Mouse (Mus musculus) skeletal muscle tissue, adult 2 months (tissue): ENCODE measurements around the gene Xdh.

Experiments used
- DNase-seq: peaks from one replicate; pipeline ENCODE4 v3.0.0-alpha.2; 2012; ENCODE audit warnings: low read depth, low spot score

The Xdh gene

DNA sequence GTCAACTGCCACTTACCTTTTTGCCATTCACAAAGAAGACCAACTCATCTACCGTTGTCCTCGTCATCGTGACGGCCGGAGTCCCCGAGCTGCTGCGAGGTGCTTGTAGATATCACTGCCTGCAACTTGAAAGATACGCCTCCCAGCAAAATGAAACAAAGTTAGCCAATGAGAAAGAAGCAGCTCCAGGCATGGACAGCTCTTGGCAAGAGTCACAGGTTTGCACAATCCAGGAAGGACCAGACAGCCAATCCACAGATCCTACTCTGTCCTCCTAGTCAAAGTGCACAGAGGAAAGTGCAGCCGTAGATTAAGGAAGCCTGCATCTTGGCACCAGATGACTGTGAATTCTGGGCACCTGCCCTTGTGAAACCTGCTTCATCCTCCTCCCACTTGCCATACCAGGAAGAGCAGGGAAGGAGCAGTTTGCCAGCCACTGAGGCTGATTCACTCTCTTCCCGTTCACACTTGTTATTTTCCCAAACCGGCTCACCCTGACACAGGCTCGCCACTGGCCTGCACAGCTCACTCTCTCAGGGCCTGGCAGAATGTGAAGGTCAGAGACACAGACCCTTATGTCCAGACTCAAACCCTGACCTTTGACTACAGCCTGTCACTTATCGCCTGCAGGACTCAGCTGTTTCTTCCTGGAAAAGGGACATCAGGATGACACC is at the start of gene Xdh:
Xdh (minus strand) TSS at position 135 of the 674 bp plus-strand sequence.
- DNase-seq = peak; percentile 88

DNA sequence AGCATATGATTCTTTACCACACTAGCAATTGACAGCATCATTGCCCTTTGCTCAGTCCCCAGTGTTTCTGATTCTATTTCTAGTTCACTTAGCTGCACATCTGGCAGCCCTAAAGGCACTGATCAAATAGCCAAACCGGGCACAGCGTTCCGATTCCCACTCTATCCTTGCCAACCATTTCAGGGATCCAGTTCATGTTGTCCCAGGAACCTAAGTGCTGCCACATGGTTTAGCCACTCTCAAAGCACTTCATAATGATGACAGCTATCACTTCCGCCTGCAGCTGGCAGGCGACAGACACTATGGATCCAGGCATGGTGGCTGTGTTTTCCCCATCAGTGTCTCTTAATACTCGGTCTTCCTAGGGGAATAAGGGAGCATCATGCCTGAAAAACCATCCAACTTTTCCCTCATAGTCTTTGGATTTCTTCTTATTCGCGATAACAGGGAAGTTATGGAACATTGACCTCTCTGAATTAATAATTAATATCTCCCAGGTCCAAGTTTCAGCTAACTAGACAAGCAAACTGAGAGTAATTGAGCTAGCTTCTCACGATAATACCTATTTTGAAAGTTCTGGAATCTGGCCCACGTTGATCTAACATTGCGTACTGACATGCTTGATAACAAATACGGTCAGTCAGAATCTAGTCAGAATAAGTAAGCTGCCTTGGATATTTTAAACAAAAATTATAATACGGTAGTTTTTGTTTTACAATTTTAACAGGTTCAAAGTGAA is 46.1 kb upstream of the Xdh start:
- DNase-seq = peak; percentile 30

DNA sequence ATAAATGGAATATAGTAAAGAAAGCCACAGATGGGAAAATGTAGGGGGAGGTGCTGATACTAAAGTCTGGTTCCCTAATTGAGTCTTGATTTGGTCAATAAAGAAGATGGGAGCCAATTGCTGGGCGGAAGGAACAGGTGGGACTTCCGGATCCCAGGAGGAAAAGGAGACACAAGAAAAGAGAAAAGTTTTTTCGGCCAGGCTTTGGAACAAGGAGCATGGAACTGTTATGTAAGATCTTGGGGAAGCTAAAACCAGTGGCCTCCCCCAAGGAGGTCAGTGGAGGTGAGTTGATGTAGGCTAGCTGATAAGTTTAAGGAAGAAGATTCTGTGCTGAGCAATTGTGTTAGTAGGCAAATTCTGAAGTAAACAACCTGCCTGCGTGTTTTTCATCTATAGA is 41.3 kb upstream of the Xdh start:
- no peak for DNase-seq

DNA sequence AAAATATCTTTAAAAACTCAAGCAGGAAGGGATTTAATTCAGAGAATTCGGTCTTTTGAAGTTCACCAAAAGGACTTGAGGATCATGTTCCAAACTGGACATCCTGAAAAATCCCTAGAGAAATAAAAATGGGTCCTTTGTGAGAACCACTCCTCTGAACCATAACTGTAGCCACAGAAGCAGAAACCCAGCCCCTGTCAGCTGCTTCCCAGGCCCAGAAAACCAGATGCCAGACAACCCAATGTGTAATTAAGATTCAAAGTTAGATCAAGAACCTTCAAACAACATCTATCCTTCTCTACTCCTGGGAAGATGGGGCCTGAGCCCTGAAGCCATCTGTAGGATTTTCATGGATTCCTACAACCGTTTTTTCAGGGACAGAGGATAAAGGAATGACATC is 36.6 kb upstream of the Xdh start:
- DNase-seq = no peak

DNA sequence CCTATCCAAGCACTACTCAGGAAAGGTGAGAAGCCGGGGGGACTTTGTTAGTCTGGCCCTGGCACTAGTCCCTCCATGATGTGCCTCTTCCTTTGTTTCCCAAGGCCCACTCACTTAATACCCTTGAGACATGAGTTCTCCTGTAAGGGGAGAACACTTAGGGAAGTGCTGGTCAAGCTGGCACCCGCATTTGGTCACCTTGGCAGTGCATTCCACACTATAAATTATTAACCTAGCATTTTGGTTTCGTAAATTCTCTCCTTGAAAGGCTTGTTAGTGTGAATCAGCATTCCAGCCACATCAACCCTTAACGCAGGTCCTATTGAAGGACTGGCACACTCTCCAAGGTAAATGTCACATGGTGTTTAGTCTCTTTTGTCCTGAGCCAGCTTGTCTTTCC is 35.9 kb upstream of the Xdh start:
- DNase-seq = no peak

DNA sequence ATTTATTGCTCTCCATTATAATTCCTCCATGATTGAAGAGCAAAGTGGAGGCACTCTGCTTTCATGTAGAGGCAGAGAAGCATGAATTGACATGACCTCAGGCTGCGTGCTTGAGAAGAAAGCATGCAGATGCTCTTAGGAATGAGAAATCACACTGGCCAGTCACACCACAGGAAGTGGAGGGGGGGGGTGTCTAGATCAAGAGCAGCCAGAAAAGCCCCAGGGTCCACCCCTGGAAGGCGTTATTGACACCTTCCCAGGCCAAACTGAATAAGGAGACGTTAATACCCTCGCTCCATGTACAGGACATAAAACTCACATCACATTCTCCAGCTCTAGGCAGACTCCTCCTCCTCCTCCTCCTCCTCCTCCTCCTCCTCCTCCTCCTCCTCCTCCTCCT is 34.5 kb upstream of the Xdh start:
- DNase-seq = no peak

DNA sequence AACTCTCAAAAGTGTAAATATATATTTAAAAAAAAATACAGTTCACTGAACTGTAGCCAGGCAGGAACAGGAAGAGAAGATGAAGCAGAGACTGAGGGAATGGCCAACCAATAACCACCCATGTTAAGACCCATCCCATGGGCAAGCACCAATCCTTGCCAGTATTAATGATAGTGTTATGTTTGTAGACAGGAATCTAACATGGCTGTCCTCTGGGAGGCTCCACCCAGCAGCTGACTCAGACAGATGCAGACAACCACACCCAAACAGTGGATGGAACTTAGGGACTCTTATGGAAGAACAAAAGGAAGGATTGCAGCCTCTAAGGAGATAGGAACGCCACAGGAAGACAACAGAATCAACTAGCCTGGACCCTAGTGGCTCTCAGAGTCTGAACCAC is 32.9 kb upstream of the Xdh start:
- DNase-seq = no peak

DNA sequence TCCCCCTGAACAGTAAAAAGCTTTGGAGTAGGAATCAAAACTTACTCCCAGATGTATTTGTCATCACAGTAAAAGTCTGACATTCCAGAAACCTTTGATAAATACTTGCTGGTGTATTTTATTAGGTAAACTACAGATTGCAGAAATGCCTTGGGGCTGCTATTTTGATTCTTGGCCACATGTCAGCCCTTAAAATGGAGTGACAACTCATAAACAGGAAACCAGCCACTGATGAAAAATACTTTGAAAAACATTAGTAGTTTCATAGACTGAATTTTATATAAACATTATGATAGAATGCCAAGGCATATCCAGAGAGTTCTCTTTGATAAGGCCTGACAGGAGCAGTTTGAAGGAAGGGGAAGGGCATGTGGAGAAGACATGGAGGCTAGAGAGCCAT is 26.1 kb upstream of the Xdh start:
- no peak for DNase-seq

DNA sequence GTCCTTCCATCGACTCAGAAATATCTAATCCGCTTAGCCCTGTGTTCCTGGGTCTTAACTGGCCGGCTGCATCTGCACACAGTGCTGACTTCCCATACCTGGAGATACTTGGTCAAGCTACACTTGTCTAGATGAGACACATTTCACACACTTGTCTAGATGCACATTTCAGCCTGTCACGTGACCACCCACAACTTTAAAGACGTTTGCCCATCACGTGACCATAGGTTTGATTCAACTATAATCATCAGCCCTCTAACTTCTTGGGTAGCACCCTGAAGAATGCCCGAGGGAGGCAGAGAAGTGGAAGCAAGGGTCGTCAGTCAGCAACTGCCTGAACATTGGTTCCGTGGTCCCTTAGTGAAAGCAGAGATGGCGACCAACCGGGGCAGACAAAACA is 22.7 kb upstream of the Xdh start:
- no peak for DNase-seq

DNA sequence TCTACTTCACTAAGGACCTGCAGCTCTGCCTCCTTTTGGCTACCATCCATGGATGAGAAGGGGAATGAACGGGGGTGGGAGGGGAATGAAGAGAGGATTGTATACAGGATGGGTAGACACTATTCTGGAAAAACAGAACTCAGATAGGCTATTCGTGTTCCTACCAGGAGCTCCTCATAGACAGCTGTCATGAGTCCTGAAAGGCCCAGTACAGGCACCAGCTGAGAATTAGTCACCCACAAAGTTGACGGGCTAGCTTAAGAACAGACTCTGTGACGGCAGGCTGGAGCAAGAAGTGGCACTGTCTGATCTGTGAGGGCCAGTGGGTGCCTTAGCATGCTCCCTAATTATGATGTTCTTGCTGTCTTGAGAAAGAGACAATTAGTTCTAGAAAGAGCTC is 21.3 kb upstream of the Xdh start:
- DNase-seq = no peak

DNA sequence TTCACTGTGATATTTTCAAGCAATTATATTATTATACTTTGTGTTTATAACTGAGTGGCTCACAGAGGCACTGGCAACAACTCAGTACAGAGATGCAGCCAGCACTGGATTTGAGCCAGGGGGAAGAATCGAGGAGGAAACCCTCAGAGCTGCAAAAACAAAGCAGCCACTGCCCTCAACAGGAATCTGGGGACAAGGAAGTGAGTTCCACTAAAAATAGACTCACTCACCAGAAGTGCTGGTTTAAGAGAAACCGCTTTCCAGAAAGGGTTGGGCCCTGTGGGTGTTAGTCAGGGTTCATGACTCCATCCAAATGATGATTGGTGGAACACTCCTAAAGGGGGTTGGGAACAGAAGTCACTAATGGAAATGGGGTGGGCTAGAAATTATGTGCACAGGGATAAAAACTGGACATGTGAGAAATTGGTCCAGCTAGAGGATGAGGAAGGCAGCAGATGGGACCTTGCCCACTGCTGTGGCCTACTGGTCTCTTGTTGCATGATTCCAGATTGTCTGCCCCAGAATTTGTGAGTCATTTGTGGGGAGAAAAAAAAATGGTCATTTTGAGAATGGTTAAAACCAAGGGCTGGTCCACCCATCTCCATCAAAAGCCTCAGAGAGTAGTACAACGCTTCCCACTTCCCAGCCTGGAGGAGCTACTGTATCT is 20.5 kb upstream of the Xdh start:
- peak; percentile 82 for DNase-seq

DNA sequence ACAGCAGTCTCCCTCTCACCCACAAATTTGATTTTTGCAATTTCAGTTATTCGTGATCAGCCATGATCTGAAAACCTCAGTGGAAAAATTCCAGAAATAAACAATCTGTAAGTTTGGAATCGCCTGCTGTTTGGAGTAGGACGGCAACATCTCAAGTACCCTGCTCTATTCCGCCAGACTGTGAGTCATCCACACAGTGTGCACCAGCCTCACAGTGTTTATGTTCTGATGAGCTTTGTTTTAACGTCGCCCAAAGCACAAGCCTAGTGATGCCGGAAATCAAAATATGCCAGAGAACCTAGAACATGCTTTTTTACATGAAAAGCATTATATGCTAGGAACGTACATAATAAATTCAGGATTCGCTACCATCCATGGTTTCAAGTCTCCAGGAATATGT is 14.9 kb upstream of the Xdh start:
- DNase-seq = no peak

DNA sequence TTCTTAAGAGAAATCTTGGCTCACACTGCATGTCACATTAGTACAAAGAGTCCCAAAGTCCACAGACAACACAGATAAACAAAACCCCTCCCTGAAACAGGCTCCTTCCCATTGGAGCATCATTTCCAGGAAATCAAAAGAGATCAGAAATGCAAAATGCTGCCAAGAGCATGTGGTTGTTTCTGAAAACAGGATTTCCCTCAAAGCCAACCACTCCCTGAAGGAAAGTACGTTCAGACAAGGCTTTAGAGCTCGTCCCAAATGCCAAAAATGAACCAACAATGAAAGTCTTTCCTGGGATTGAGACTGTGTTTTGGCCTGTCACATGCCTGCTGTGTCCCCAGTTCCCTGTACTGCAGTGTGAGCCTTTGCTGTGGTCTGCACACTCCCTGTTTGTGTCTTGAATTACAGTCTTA is 12.6 kb upstream of the Xdh start:
- peak; percentile 75 for DNase-seq

DNA sequence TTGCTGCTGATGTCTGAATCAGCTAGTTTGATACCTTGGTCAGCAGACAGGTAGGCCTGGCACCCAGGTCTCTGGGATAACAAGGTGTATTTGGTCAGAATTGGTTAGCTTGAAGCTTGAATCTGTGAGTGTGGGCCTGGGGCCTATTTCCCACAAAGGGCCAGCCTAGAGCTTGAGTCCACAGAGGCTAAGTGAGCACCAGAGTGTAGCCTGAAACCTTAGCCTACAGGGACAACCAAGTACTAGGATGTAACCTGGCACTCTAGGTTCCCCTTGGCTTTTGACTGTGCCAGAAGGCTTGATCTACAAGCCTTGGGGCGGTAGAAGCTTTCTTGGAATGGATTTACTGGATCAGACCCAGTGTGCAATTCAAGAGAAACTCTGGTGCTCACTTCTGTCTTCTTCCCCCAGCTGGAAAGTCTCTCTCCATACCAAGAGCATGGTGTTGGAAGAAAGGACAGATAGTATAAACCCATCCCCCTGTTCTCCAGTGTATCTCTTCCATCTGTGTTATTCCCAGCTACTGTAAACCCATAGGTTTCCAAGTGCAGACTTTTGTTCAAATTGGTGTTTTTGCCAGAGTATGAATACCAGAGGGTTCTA is 11.9 kb upstream of the Xdh start:
- no peak for DNase-seq

DNA sequence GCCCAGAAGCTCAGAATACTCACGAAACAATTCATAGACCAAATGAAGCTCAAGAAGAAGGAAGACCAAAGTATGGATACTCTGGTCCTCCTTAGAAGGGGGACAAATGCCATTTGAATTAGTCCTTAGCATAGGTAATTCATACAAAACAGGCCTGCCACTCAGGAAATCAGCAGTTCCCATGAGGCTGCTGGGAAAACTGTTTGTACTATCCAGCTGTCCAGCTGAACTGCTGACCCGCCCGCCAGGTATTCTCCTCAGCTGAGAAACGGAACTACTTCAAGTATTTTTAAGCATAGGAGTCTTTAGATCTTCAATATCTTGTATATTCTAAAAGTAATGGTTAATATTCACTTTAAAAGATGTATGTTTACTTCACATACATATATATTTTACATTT is 10.7 kb upstream of the Xdh start:
- DNase-seq = no peak

DNA sequence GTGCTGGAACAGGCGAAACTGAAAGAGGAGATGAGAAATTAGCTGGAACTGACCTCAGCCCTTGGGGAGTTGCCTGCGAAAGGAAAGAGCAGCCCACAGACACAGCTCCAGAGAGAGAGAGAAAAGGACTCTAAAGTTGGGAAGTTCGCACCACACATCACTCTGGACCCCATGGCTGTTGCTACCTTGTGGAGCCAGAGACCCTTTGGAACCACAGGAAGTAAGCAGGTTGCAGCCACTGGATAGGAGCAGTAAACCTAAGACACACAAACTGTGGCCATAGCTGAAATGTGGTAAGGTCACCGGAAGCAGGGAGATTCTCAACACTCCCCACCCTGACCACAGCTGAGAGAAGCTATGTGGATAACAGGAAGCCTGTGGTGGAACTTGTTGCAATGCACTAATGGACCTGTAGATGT is 2.1 kb upstream of the Xdh start:
- DNase-seq = no peak

DNA sequence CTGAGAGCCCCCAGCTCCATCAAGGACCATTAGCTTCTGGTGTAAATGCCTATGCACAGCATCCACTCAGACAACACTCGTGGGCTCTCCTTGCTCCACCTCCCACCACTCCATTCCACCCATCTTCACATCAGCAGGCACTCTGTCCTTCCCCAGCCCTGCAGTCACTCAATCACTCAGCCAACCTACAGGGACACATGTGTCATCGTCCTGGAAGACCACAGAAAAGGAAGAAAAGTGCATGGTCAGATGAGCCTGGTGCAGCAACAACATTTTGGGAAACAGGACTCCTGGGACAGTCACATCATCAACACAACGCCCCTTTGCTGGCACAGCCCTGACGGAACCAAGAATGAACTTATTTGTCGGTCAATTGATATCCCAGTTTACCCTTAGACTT is 974 bp upstream of the Xdh start:
- no peak for DNase-seq

DNA sequence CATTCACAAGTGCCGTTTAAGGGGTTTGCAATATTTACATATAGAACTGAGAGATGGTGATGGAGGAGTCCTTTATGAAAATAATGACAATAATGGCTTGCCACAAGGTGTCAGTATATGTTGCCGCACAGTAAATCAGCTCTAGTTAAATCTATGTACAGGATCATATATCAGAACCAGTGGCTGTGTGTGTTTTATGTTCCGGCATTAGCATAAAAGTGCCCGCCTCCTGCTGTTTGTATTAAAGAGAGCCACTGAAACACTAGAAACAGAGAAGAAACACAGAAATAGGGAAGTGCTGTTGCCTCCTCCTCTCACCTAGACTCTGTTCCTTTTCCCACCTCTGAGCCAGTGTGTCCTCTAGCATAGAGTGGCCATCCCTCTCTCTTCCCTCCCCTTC is 498 bp downstream of the Xdh start:
- DNase-seq = no peak

DNA sequence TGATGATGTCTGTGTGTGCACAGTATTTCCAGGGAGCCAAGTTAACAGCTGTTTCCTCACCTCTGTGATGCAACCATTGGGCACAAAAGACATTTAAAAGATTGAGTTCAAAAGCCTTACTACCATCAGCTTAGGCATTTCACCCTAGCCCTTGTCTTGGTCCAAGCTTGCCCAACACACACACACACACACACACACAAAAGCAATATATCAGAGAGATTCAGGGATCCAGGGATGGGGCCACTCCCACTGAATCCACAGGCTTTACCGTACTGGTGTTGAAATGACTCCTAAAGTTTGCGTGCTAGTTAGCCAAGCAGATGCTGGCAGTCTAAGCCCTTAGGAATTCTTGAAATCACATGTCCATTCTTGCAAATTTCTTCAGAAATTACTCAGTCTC is 1.2 kb downstream of the Xdh start:
- DNase-seq = no peak

DNA sequence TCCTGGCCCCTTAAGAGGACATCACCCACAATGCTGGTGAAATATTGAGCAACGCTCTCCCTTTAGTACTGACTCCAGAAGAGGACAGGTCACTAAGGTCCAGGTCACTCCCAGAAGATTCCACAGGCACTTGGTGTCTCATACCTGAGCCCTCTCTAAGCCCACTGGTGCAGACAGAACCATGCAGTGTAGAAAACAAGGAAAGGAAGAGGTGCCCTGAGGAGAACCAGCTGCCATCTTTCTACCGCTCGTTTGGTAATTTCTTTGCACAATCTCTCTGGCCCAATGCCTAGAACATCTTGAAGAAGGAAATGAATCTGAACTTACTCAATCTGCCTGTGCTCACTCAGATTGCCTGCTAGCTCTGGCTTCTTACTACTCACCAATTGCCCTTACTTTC is 2.0 kb downstream of the Xdh start:
- DNase-seq = peak; percentile 71

DNA sequence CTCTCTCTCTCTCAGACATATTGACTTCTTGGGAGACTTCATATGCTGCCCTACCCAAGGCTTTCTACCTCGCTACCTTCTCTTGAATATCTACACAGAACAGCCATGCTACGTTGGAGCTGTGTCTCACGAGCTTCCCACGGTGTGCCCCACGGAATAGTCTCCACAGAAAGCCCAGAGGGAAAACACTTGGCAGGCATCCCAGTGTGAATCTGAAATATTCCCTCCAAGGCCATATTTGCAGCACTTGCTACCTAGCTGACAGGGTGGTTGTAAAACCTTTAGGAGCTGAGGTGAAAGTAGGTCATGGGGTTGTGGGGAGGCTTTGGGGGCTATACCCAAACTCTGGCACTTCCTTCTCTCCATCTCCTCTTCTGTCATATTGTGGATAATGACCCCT is 3.1 kb downstream of the Xdh start:
- DNase-seq = no peak

DNA sequence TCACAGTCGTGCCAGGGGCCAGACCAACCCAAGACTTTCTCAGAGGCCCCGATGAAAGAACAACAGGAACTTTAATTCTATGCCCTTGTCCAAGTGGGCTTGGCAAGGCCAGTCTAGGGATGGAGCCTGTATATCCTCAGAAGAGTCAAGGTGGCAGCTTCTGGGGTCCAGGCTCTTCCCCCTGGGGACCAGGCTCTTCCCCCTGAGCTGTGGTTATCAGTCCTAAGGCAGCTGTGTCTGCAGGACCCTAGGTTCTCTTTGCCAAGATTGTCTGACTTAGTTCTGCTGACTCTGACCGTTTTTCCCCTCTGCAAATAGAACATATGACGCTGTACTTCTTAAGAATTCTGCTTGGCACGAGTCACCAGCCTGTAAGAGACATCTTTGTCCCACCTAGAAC is 5.3 kb downstream of the Xdh start:
- DNase-seq = no peak
